Mouse (Mus musculus) intestine, embryonic 16.5 days (tissue): ENCODE results near the gene 1600012H06Rik. TPM values are rescaled to one million over a fixed set of nuclear protein-coding genes. Genes with fewer than 3 reads are reported as not detected.
"Not testable (repeated sequence)": the region's sequence is repeated elsewhere in the genome, so short reads cannot be mapped to it uniquely, and the experiment has no call there.

Experiments
- ATAC-seq: fragments of 200-750 bp; cut with Nextera tagmentation; 2 replicates; pipeline ENCODE4 v1.8.0; 2017; ENCODE audit warnings: moderate TSS enrichment, moderate library complexity
- H3K27ac ChIP-seq: fragments of 300-500 bp; sonication (generic); 2 replicates; pipeline ENCODE4 v1.5.1; 2014; ENCODE audit warnings: mild to moderate bottlenecking, low read length
- H3K27me3 ChIP-seq: fragments of 300-500 bp; sonication (generic); replicated peaks from 2 replicates; pipeline ENCODE4 v1.6.1; 2014; ENCODE audit warnings: low read length, control low read depth, mixed read lengths; ENCODE audit not compliant: control insufficient read depth, insufficient read depth
- H3K36me3 ChIP-seq: fragments of 300-500 bp; sonication (generic); 2 replicates; pipeline ENCODE4 v1.6.1; 2014; ENCODE audit warnings: low read length, control low read depth; ENCODE audit not compliant: control insufficient read depth, insufficient read depth
- H3K4me1 ChIP-seq: fragments of 300-500 bp; sonication (generic); 2 replicates; pipeline ENCODE4 v1.6.1; 2014; ENCODE audit warnings: low read length, control low read depth, mixed read lengths; ENCODE audit not compliant: control insufficient read depth, insufficient read depth
- H3K4me2 ChIP-seq: fragments of 300-500 bp; sonication (generic); 2 replicates; pipeline ENCODE4 v1.6.1; 2014; ENCODE audit warnings: low read depth, low read length, control low read depth
- H3K4me3 ChIP-seq: fragments of 300-500 bp; sonication (generic); 2 replicates; pipeline ENCODE4 v1.5.1; 2014; ENCODE audit warnings: mild to moderate bottlenecking, low read length
- H3K9ac ChIP-seq: fragments of 300-500 bp; sonication (generic); 2 replicates; pipeline ENCODE4 v1.6.1; 2014; ENCODE audit warnings: low read depth, low read length
- H3K9me3 ChIP-seq: fragments of 300-500 bp; sonication (generic); 2 replicates; pipeline ENCODE4 v1.6.1; 2016; ENCODE audit warnings: low read length, control low read depth; ENCODE audit not compliant: control insufficient read depth
- WGBS: fragments of 180-500 bp; shearing (Covaris S2); extraction: QIAGEN DNeasy Blood & Tissue Kit; methylation state at CpG from one replicate; pipeline ENCODE4 v1.1.7; 2014; 5-methylcytosine and 5-hydroxymethylcytosine counted together
- polyA plus RNA-seq: library from polyadenylated mRNA; unstranded; fragments of >200 nt; fragmentation: Nextera tagmentation; extraction: Ambion mirVana; gene quantifications from 2 replicates; pipeline ENCODE4 v1.2.1, GENCODE M21; 2015

1600012H06Rik gene
- polyA plus RNA-seq, 1 experiment from 2014 or later: 37.6 TPM

GRCm38 (mm10) chr17:14935280-14935679 lies 7.7 kb upstream of the 1600012H06Rik start:
- H3K4me3 ChIP-seq, H3K36me3 ChIP-seq, ATAC-seq, H3K9me3 ChIP-seq, H3K4me1 ChIP-seq, H3K27ac ChIP-seq, H3K4me2 ChIP-seq, H3K9ac ChIP-seq, H3K27me3 ChIP-seq: not testable (repeated sequence)
- WGBS: 73% methylated on average over 12 of the region's 14 CpGs

GRCm38 (mm10) chr17:14935841-14936605 lies 7.0 kb upstream of the 1600012H06Rik start:
- no peak overlapping the region for H3K4me2 ChIP-seq
- 53% methylated on average over 5 of the region's 5 CpGs for WGBS
- no peaks in the 10 kb centered on the region for H3K9me3 ChIP-seq
- H3K9ac ChIP-seq: no peak overlapping the region
- no peak overlapping the region for H3K27ac ChIP-seq
- no peak for ATAC-seq
- H3K4me1 ChIP-seq: no peaks in the 10 kb centered on the region
- no peaks in the 10 kb centered on the region for H3K27me3 ChIP-seq
- no peak overlapping the region for H3K4me3 ChIP-seq
- no peaks in the 10 kb centered on the region for H3K36me3 ChIP-seq

GRCm38 (mm10) chr17:14942181-14942580 lies 803 bp upstream of the 1600012H06Rik start:
- not testable (repeated sequence) for H3K36me3 ChIP-seq, H3K27ac ChIP-seq, H3K9me3 ChIP-seq, H3K4me1 ChIP-seq, H3K27me3 ChIP-seq, ATAC-seq
- Histone ChIP-seq H3K4me2 (peak overlapping the region; percentile 69), H3K4me3 (peak overlapping the region; percentile 82), H3K9ac (peak overlapping the region; percentile 87; the same call in 1 of the 2 replicates)
- WGBS: 69% methylated on average over 6 of the region's 6 CpGs

- Histone ChIP-seq H3K4me1 (peaks cover 5% of the 10 kb centered on the region), H3K27me3 (no peaks in the 10 kb centered on the region), H3K4me2 (peak overlapping the region; percentile 91), H3K9ac (peak overlapping the region; percentile 87), H3K9me3 (no peaks in the 10 kb centered on the region), H3K27ac (peak overlapping the region; percentile 68), H3K4me3 (peak overlapping the region; percentile 82), H3K36me3 (no peaks in the 10 kb centered on the region)
- 16% methylated on average over 16 of the region's 16 CpGs for WGBS
- ATAC-seq: no peak; the same call in 1 of the 2 replicates
Measured at GRCm38 (mm10) chr17:14943729-14944059, 710 bp downstream of the 1600012H06Rik start.

- no peak for ATAC-seq
- Histone ChIP-seq H3K4me3 (0 out of 2 replicates have a peak overlapping the region, but pooled peaks have one; percentile 0), H3K9me3 (no peaks in the 10 kb centered on the region), H3K4me2 (no peak overlapping the region), H3K9ac (no peak overlapping the region), H3K4me1 (peaks cover 5% of the 10 kb centered on the region), H3K36me3 (no peaks in the 10 kb centered on the region), H3K27ac (no peak overlapping the region), H3K27me3 (no peaks in the 10 kb centered on the region)
- 86% methylated on average over 1 of the region's 1 CpGs for WGBS
Measured at GRCm38 (mm10) chr17:14944551-14944950, 1.6 kb downstream of the 1600012H06Rik start.

GRCm38 (mm10) chr17:14949161-14949827 lies 6.3 kb downstream of the 1600012H06Rik start:
- Histone ChIP-seq H3K9ac (no peak overlapping the region), H3K4me3 (no peak overlapping the region), H3K9me3 (no peaks in the 10 kb centered on the region), H3K4me1 (no peaks in the 10 kb centered on the region), H3K27me3 (no peaks in the 10 kb centered on the region), H3K27ac (no peak overlapping the region), H3K4me2 (no peak overlapping the region), H3K36me3 (peaks cover 11% of the 10 kb centered on the region; the same call in 1 of the 2 replicates)
- 84% methylated on average over 7 of the region's 7 CpGs for WGBS
- no peak for ATAC-seq

- H3K4me2 ChIP-seq: no peak overlapping the region
- H3K27ac ChIP-seq: no peak overlapping the region
- no peaks in the 10 kb centered on the region for H3K9me3 ChIP-seq
- no peaks in the 10 kb centered on the region for H3K4me1 ChIP-seq
- H3K36me3 ChIP-seq: peaks cover 11% of the 10 kb centered on the region; the same call in 1 of the 2 replicates
- H3K9ac ChIP-seq: no peak overlapping the region
- 88% methylated on average over 8 of the region's 8 CpGs for WGBS
- H3K4me3 ChIP-seq: no peak overlapping the region
- ATAC-seq: no peak
- H3K27me3 ChIP-seq: no peaks in the 10 kb centered on the region
Measured at GRCm38 (mm10) chr17:14953452-14953851, 10.5 kb downstream of the 1600012H06Rik start.

- Histone ChIP-seq H3K4me2 (no peak overlapping the region), H3K4me3 (no peak overlapping the region), H3K36me3 (peaks cover 3% of the 10 kb centered on the region; the same call in 1 of the 2 replicates), H3K9me3 (no peaks in the 10 kb centered on the region), H3K27me3 (no peaks in the 10 kb centered on the region), H3K4me1 (peaks cover 3% of the 10 kb centered on the region), H3K9ac (no peak overlapping the region), H3K27ac (no peak overlapping the region)
- 86% methylated on average over 5 of the region's 5 CpGs for WGBS
- ATAC-seq: no peak
Measured at GRCm38 (mm10) chr17:14958686-14959327, 15.8 kb downstream of the 1600012H06Rik start.

- Histone ChIP-seq H3K27ac (no peak overlapping the region), H3K4me3 (peak overlapping the region; percentile 38; the same call in 1 of the 2 replicates), H3K9ac (peak overlapping the region; percentile 57; the same call in 1 of the 2 replicates), H3K27me3 (no peaks in the 10 kb centered on the region), H3K9me3 (no peaks in the 10 kb centered on the region), H3K4me1 (peaks cover 3% of the 10 kb centered on the region), H3K36me3 (no peaks in the 10 kb centered on the region), H3K4me2 (peak overlapping the region; percentile 59)
- no peak for ATAC-seq
- WGBS: 30% methylated on average over 3 of the region's 3 CpGs
Measured at GRCm38 (mm10) chr17:14959979-14960378, 17.0 kb downstream of the 1600012H06Rik start.
